Mouse (Mus musculus): ENCODE results near the gene Tatdn2. TPM values are rescaled to one million over a fixed set of nuclear protein-coding genes. Genes with fewer than 3 reads are reported as not detected.
A peak's percentile ranks its signal among the peaks of the same experiment; 100 is the strongest.
"Not testable (repeated sequence)": the region's sequence is repeated elsewhere in the genome, so short reads cannot be mapped to it uniquely, and the experiment has no call there.

The Tatdn2 gene
- polyA plus RNA-seq, 1 experiment from 2014 or later = 1.3 TPM

DNA sequence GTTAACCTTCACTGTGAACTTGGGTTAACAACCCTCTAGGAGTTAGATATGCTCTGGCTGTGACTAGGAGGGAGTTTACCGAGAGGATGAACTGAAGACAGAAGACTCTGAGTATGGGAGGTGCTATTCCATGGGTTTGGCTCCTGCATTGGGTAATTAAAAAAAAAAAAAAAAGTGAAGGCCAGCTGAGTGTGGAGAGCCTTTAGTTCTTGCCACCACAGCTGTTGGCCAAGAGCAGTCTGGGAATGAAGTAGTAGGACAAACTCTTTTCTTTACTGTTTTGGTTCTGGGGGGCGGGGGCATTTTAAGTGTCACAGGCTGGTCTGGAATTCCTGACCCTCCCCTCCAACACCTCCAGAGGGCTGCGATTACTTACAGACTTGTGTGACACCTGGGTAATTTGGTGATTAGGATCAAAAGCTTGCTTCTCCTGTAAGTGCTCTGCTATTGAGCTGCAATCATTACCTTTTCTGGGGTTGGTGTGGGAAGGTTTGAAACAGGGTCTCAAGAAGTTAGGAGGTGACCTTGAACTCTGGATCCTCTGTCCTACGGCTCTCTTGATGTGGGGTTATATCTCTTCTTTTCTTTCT lies 989 bp upstream of the Tatdn2 start:
- 0 out of 2 replicates have a peak overlapping the region, but pooled peaks have one; percentile 83 for H3K4me3 ChIP-seq (ENCODE audit: low read depth, low read length)
- 44% methylated on average over 4 of the region's 4 CpGs for WGBS
- H3K27ac ChIP-seq (ENCODE audit: low read length) = peak overlapping the region; percentile 93
- no peak overlapping the region for H3K9ac ChIP-seq (replicated peaks; ENCODE audit: low read depth)
- no peak for TF ChIP-seq EP300 (IDR thresholded peaks at IDR 0.05)
- TF ChIP-seq CTCF (IDR thresholded peaks at IDR 0.05) = no peak
- peak; percentile 71 for DNase-seq (ENCODE audit: low spot score)
- ATAC-seq = no peak
- no peaks in the 10 kb centered on the region for H3K36me3 ChIP-seq (ENCODE audit: insufficient read depth, low read length)
- H3K27me3 ChIP-seq (replicated peaks; ENCODE audit: insufficient read depth, low read length) = no peaks in the 10 kb centered on the region
- peak overlapping the region; percentile 40 for H3K4me2 ChIP-seq (replicated peaks; ENCODE audit: low read depth, low read length)
- H3K9me3 ChIP-seq (ENCODE audit: low read length) = no peaks in the 10 kb centered on the region
- peaks cover 10% of the 10 kb centered on the region; the same call in 1 of the 2 replicates for H3K4me1 ChIP-seq (ENCODE audit: insufficient read depth, low read depth, low read length)

DNA sequence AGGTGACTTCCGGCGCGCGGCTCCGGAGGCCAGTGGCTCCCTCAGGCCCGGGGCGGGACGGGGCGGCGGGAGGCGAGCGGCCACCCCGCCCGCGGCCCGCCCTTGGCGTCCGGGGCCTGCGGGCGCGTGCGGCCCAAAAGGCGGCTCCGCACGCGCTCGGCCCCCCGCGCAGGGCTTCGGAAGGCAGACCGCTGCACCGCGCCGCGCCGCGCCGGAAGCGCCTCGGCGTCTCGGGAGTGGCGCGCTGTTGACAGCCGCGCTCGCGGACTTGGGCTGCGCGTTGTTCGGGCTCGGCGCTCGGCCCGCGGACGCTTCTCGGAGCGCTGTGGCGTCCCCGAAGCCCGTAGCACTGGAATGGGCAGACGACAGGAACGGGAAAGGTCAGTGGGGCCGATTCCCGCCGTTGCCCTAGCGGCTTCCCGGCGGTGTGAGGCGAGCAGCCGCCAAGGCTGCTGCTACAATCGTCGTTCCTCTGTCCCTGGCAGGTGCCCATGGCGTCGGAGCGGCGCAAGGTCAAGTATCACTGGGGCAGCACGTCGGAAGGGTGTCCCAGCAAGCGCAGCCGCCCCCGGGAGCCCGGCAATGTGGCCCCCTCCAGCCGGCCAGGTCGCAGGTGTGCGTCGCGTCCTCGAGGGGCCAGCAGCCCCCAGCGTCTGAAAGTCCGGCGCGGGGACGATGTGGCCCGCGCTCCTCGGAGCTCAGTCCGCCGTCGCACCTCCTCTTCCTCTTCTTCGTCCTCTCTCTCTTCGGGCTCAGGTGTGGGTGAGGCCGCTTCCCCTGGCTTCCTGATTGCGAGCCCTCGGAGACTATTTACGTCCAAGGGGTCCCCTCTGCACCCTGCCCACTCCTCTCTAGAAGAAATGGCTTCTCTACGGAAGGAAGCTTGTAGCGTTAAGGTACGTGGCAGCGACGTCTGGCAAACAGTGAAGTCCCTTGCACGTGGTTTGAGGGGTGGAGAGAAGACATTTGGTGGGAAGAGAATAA lies 664 bp downstream of the Tatdn2 start:
- ATAC-seq (peak; percentile 58), DNase-seq (ENCODE audit: low spot score) (peak; percentile 52)
- Histone ChIP-seq H3K4me2 (replicated peaks; ENCODE audit: low read depth, low read length) (peak overlapping the region; percentile 99), H3K27ac (ENCODE audit: low read length) (peak overlapping the region; percentile 96), H3K27me3 (replicated peaks; ENCODE audit: insufficient read depth, low read length) (no peaks in the 10 kb centered on the region), H3K9me3 (ENCODE audit: low read length) (no peaks in the 10 kb centered on the region), H3K36me3 (ENCODE audit: insufficient read depth, low read length) (peaks cover 6% of the 10 kb centered on the region; the same call in 1 of the 2 replicates), H3K4me1 (ENCODE audit: insufficient read depth, low read depth, low read length) (peaks cover 7% of the 10 kb centered on the region; the same call in 1 of the 2 replicates), H3K4me3 (ENCODE audit: low read depth, low read length) (peak overlapping the region; percentile 83), H3K9ac (replicated peaks; ENCODE audit: low read depth) (peak overlapping the region; percentile 82)
- TF ChIP-seq CTCF (IDR thresholded peaks at IDR 0.05) (no peak), EP300 (IDR thresholded peaks at IDR 0.05) (no peak)
- WGBS = under 1% methylated on average over 64 of the region's 113 CpGs

DNA sequence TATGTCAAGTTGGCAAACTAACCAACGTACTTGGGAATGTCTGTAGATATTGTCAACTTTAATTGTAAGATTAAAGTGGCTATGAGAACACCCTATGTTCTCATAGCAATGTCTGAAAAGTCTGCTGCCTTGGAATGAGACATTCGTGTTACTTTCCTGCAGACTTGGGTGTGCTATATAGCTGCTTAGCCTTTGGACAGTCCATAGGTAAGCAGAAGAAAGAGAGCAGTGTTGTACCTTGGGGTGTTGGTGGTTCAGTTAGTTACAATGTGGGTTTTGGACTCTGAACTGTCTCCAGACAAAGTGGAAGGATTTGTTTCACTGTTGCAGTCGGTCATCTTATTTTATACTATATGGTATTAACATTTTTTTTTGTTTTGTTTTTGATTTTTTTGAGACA lies 15.9 kb downstream of the Tatdn2 start:
- peaks cover 58% of the 10 kb centered on the region for H3K36me3 ChIP-seq (ENCODE audit: insufficient read depth, low read length)
- no peak overlapping the region for H3K27ac ChIP-seq (ENCODE audit: low read length)
- WGBS = 89% methylated on average over 3 of the region's 3 CpGs
- DNase-seq (ENCODE audit: low spot score) (no peak), ATAC-seq (no peak)
- H3K4me1 ChIP-seq (ENCODE audit: insufficient read depth, low read depth, low read length) = no peaks in the 10 kb centered on the region
- no peak overlapping the region for H3K4me2 ChIP-seq (replicated peaks; ENCODE audit: low read depth, low read length)
- no peaks in the 10 kb centered on the region for H3K9me3 ChIP-seq (ENCODE audit: low read length)
- no peaks in the 10 kb centered on the region for H3K27me3 ChIP-seq (replicated peaks; ENCODE audit: insufficient read depth, low read length)
- no peak overlapping the region for H3K9ac ChIP-seq (replicated peaks; ENCODE audit: low read depth)
- TF ChIP-seq EP300 (IDR thresholded peaks at IDR 0.05) = no peak
- TF ChIP-seq CTCF (IDR thresholded peaks at IDR 0.05) = no peak
- H3K4me3 ChIP-seq (ENCODE audit: low read depth, low read length) = no peak overlapping the region

DNA sequence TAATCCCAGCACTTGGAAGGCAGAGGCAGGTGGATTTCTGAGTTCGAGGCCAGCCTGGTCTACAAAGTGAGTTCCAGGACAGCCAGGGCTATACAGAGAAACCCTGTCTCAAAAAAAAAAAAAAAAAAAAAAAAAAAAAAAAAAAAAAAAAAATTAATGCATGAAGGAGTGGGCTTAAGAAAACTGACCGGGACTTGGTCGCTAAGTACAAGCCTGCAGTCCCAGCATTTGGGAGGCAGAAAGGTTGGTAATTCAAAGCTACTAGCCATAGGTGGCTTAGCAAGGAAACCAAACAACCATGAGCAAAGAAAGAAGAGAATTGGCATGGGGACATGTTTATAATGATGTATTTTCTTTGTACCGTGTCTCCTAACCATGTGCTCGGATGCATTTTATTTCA lies 16.5 kb downstream of the Tatdn2 start:
- not testable (repeated sequence) for H3K4me2 ChIP-seq (replicated peaks; ENCODE audit: low read depth, low read length); H3K9me3 ChIP-seq (ENCODE audit: low read length); H3K4me3 ChIP-seq (ENCODE audit: low read depth, low read length); DNase-seq (ENCODE audit: low spot score); H3K9ac ChIP-seq (replicated peaks; ENCODE audit: low read depth); H3K27me3 ChIP-seq (replicated peaks; ENCODE audit: insufficient read depth, low read length); H3K4me1 ChIP-seq (ENCODE audit: insufficient read depth, low read depth, low read length); ATAC-seq; H3K27ac ChIP-seq (ENCODE audit: low read length)
- peaks cover 52% of the 10 kb centered on the region for H3K36me3 ChIP-seq (ENCODE audit: insufficient read depth, low read length)
- WGBS = 90% methylated on average over 5 of the region's 5 CpGs

DNA sequence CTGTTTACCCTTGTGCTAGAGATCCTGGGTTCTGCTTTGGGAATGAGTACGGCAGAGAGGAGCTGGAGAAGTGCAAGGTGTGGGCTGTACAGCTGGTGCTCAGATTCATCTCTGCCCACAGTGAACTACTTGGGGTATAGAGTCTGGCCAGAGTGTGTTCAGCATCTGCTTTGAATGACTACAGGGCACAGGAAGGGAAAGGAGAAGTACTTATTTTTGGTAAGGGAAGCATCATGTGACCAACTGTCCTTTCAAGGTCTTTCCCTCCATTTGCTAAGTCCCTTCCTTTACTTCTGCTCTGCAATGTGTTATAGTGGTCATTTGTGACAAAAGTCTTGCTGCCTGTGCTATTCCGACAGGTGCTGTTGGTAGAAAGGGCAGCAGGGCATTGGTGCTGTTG lies 17.4 kb downstream of the Tatdn2 start:
- no peak overlapping the region for H3K4me3 ChIP-seq (ENCODE audit: low read depth, low read length)
- H3K27me3 ChIP-seq (replicated peaks; ENCODE audit: insufficient read depth, low read length) = no peaks in the 10 kb centered on the region
- no peak overlapping the region for H3K9ac ChIP-seq (replicated peaks; ENCODE audit: low read depth)
- DNase-seq (ENCODE audit: low spot score) (no peak), ATAC-seq (no peak)
- WGBS = 89% methylated on average over 2 of the region's 2 CpGs
- H3K4me1 ChIP-seq (ENCODE audit: insufficient read depth, low read depth, low read length) = no peaks in the 10 kb centered on the region
- no peak overlapping the region for H3K27ac ChIP-seq (ENCODE audit: low read length)
- no peak overlapping the region for H3K4me2 ChIP-seq (replicated peaks; ENCODE audit: low read depth, low read length)
- peaks cover 47% of the 10 kb centered on the region for H3K36me3 ChIP-seq (ENCODE audit: insufficient read depth, low read length)
- TF ChIP-seq EP300 (IDR thresholded peaks at IDR 0.05) (no peak), CTCF (IDR thresholded peaks at IDR 0.05) (no peak)
- H3K9me3 ChIP-seq (ENCODE audit: low read length) = no peaks in the 10 kb centered on the region

DNA sequence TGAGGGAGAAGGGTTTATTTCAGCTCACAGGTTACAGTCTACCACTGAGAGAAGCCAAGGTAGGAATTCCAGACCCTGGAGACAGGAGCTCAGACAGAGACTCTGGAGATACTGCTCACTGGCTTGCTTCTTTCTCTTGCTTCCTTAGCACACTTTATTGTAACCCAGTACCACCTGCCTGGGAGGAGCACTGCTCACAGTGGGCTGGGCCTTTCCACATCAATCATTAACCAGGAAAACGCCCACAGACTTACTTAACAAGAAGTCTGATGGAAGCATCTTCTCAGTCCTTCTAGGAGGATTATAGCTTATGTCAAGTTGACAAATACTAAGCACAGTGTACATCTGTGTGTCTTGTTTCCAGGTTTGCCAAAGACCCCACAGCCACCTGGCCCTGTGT lies 17.9 kb downstream of the Tatdn2 start:
- Histone ChIP-seq H3K27ac (ENCODE audit: low read length) (no peak overlapping the region), H3K4me3 (ENCODE audit: low read depth, low read length) (no peak overlapping the region), H3K4me1 (ENCODE audit: insufficient read depth, low read depth, low read length) (no peaks in the 10 kb centered on the region), H3K9me3 (ENCODE audit: low read length) (no peaks in the 10 kb centered on the region), H3K36me3 (ENCODE audit: insufficient read depth, low read length) (peaks cover 42% of the 10 kb centered on the region), H3K9ac (replicated peaks; ENCODE audit: low read depth) (no peak overlapping the region), H3K27me3 (replicated peaks; ENCODE audit: insufficient read depth, low read length) (no peaks in the 10 kb centered on the region), H3K4me2 (replicated peaks; ENCODE audit: low read depth, low read length) (no peak overlapping the region)
- TF ChIP-seq CTCF (IDR thresholded peaks at IDR 0.05) (no peak), EP300 (IDR thresholded peaks at IDR 0.05) (no peak)
- ATAC-seq = no peak
- WGBS = 57% methylated on average over 1 of the region's 1 CpGs
- DNase-seq (ENCODE audit: low spot score) = no peak
